Mouse (Mus musculus) E14TG2a.4 (cell line): Measurements from ENCODE around the gene Crtc1.

Experiments used
- CTCF ChIP-seq: conservative IDR thresholded peaks from 2 replicates; pipeline ENCODE4 v1.5.1; 2014; ENCODE audit warnings: low read length
- NANOG ChIP-seq: IDR thresholded peaks from 2 replicates; pipeline ENCODE4 v1.6.1; 2014; ENCODE audit warnings: borderline replicate concordance, low read length, mixed read lengths

- TF ChIP-seq CTCF, result no peak
- no peak for TF ChIP-seq NANOG
These were observed 32.5 kb upstream of the Crtc1 start for GRCm38 (mm10) chr8:70471856-70472255.
